Mouse (Mus musculus) hindbrain, embryonic 10.5 days (tissue): ENCODE measurements at regions not wholly inside any gene's neighbourhood (a gene's known extent, or its start where the extent isn't known, plus 50 kb on each side); places are given as distances from the start of the nearest gene placed in this dataset.
"Not testable (repeated sequence)": the region's sequence is repeated elsewhere in the genome, so short reads cannot be mapped to it uniquely, and the experiment has no call there.

Experiments
- DNase-seq: peaks from one replicate; pipeline ENCODE4 v3.0.0-alpha.2; 2017; ENCODE audit warnings: low spot score
- H3K27ac ChIP-seq: fragments of 300-500 bp; sonication (generic); 2 replicates; pipeline ENCODE4 v1.5.1; 2016; ENCODE audit warnings: mild to moderate bottlenecking, moderate library complexity
- H3K27me3 ChIP-seq: fragments of 300-500 bp; sonication (generic); 2 replicates; pipeline ENCODE4 v1.6.1; 2016; ENCODE audit warnings: mild to moderate bottlenecking; ENCODE audit not compliant: poor library complexity, insufficient read depth, severe bottlenecking
- H3K36me3 ChIP-seq: fragments of 300-500 bp; sonication (generic); 2 replicates; pipeline ENCODE4 v1.6.1; 2016; ENCODE audit warnings: mild to moderate bottlenecking, moderate library complexity
- H3K4me1 ChIP-seq: fragments of 300-500 bp; sonication (generic); replicated peaks from 2 replicates; pipeline ENCODE4 v1.6.1; 2016; ENCODE audit warnings: mild to moderate bottlenecking
- H3K4me3 ChIP-seq: fragments of 300-500 bp; sonication (generic); 2 replicates; pipeline ENCODE4 v1.5.1; 2016; ENCODE audit warnings: mild to moderate bottlenecking, moderate library complexity
- H3K9me3 ChIP-seq: fragments of 300-500 bp; sonication (generic); 2 replicates; pipeline ENCODE4 v1.6.1; 2016; ENCODE audit warnings: mild to moderate bottlenecking, moderate library complexity
- WGBS: fragments of 180-500 bp; shearing (Covaris S2); methylation state at CpG from one replicate; pipeline ENCODE4 v1.1.7; 2016; 5-methylcytosine and 5-hydroxymethylcytosine counted together

DNA sequence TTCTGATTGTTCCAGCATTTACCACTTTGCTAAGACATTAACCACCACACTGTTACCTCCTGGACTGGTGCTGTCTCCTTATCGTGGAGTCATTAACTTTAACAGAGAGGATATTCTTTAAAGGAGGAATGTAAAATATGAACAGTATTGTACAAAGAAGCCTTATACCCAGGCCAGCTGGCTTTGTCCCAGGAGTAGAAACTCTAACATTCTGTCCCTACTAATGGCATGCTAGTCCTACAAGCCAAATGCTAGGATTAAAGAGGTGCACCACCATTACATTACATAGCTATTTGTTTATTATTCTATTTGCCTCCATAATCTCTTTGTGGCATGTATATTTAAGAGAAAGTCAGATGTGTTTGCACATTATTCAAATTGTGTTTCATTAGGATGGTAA is 288.8 kb downstream of the Gm28710 start:
- no peak overlapping the region for H3K27ac ChIP-seq
- no peaks in the 10 kb centered on the region for H3K27me3 ChIP-seq
- no peaks in the 10 kb centered on the region for H3K4me1 ChIP-seq
- H3K36me3 ChIP-seq: no peaks in the 10 kb centered on the region
- no peaks in the 10 kb centered on the region for H3K9me3 ChIP-seq
- no peak overlapping the region for H3K4me3 ChIP-seq
- WGBS: 90% methylated on average over 1 of the region's 1 CpGs
- DNase-seq: no peak

DNA sequence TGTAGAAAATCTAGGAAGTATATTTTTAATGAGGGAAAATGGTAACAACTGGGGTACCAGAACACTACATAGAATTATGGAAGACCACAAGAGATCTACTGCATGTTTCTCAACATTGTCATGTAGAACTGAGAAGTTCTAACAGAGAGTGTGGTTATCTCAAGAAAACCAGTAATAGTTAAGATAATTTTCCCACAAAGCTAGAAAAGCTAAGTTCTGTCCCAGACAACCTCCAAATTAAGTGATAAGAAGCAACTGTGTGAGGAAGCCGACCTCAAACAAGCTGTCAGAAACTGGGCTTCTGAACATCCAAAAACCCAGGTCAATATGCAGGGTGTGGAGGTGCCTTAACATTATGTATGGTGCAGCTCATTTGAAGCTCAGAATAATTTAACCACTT is 261.4 kb upstream of the Speer4f2 start:
- H3K27me3 ChIP-seq: no peaks in the 10 kb centered on the region
- H3K4me3 ChIP-seq: no peak overlapping the region
- H3K9me3 ChIP-seq: no peaks in the 10 kb centered on the region
- H3K27ac ChIP-seq: no peak overlapping the region
- H3K4me1 ChIP-seq: no peaks in the 10 kb centered on the region
- no peaks in the 10 kb centered on the region for H3K36me3 ChIP-seq
- DNase-seq: no peak
- WGBS: 87% methylated on average over 1 of the region's 1 CpGs

- no peak for DNase-seq
- WGBS: 56% methylated on average over 2 of the region's 2 CpGs
- no peak overlapping the region for H3K27ac ChIP-seq
- H3K27me3 ChIP-seq: no peaks in the 10 kb centered on the region
- no peaks in the 10 kb centered on the region for H3K36me3 ChIP-seq
- H3K9me3 ChIP-seq: no peaks in the 10 kb centered on the region
- no peaks in the 10 kb centered on the region for H3K4me1 ChIP-seq
- no peak overlapping the region for H3K4me3 ChIP-seq
Observed at GRCm38 (mm10) chr5:17112026-17112425, 261.0 kb upstream of the Speer4f2 start.

DNA sequence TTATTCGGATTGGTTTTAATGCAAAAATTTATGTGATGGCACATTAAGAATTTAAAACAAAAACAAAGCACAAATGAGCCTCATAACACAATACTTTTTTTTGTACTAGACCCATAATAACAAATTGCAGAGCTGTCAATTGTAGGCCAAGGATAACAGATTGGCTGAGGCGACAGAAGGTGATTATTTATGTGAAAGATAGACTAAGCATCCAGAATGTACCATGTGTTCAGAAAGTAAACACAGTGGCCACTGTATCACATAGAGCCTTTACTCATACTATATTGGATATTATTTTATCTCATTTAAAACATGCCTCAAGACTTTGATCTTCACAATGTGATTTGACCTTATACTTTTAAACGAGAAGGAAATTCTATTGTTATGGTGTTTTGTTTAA is 257.9 kb upstream of the Speer4f2 start:
- no peak overlapping the region for H3K27ac ChIP-seq
- H3K9me3 ChIP-seq: no peaks in the 10 kb centered on the region
- no peaks in the 10 kb centered on the region for H3K27me3 ChIP-seq
- no peak for DNase-seq
- H3K4me1 ChIP-seq: no peaks in the 10 kb centered on the region
- WGBS: 86% methylated on average over 3 of the region's 3 CpGs
- no peaks in the 10 kb centered on the region for H3K36me3 ChIP-seq
- H3K4me3 ChIP-seq: no peak overlapping the region

DNA sequence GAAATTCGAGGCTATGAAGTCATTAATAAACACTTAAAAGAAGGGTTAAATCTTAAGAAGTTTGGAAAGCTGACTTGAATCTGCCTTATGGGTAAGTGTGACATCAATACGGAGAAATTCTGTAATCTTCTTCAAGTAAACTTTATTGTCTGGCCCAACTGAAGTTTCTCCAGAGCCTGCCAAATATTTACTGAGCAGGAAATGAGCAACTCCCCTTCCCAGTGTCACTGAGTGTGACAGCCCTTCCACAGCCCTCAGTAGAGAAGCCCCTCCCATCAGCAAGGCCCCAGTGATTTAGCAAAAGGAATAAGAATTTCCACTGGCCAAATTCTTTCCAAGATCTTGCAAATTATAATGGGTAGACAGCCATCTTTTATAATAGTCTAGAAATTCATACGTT is 256.9 kb upstream of the Speer4f2 start:
- 77% methylated on average over 3 of the region's 3 CpGs for WGBS
- Histone ChIP-seq H3K27ac (no peak overlapping the region), H3K27me3 (no peaks in the 10 kb centered on the region), H3K36me3 (no peaks in the 10 kb centered on the region), H3K4me1 (no peaks in the 10 kb centered on the region), H3K9me3 (no peaks in the 10 kb centered on the region), H3K4me3 (no peak overlapping the region)
- DNase-seq: no peak

DNA sequence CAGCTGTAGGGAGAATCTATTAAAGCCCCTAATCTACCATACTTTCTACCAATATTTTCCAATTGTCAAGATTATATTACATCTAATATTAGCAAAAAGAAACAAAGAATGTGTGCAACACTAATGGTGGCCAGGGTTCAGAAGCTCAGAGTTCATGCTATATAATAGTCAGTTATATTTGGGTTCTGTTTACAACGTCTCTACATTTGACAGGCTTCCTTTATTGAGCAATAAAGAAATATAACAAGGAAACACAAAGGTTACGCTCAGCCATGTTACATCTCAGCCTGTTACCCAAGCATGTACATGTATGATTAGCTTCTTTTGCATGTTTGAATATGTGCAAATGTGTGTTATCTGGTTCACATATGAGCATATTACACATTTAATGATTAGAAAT is 247.7 kb upstream of the Speer4f2 start:
- Histone ChIP-seq H3K27ac (no peak overlapping the region), H3K9me3 (no peaks in the 10 kb centered on the region), H3K27me3 (no peaks in the 10 kb centered on the region), H3K36me3 (no peaks in the 10 kb centered on the region), H3K4me1 (no peaks in the 10 kb centered on the region), H3K4me3 (no peak overlapping the region)
- no peak for DNase-seq
- 97% methylated on average over 2 of the region's 2 CpGs for WGBS

GRCm38 (mm10) chr5:17127501-17127900 is 245.5 kb upstream of the Speer4f2 start:
- Histone ChIP-seq H3K27me3 (no peaks in the 10 kb centered on the region), H3K36me3 (no peaks in the 10 kb centered on the region), H3K4me1 (no peaks in the 10 kb centered on the region), H3K9me3 (no peaks in the 10 kb centered on the region), H3K27ac (no peak overlapping the region), H3K4me3 (no peak overlapping the region)
- 67% methylated on average over 4 of the region's 4 CpGs for WGBS
- no peak for DNase-seq

- H3K9me3 ChIP-seq: no peaks in the 10 kb centered on the region
- no peak overlapping the region for H3K4me3 ChIP-seq
- no peaks in the 10 kb centered on the region for H3K27me3 ChIP-seq
- no peak overlapping the region for H3K27ac ChIP-seq
- 47% methylated on average over 5 of the region's 5 CpGs for WGBS
- 0 out of 2 replicates have a peak, but pooled peaks cover 8% of the 10 kb centered on the region for H3K4me1 ChIP-seq
- H3K36me3 ChIP-seq: no peaks in the 10 kb centered on the region
- no peak for DNase-seq
Observed at GRCm38 (mm10) chr5:17135489-17135888, 237.5 kb upstream of the Speer4f2 start.

GRCm38 (mm10) chr5:17141555-17141954 is 231.4 kb upstream of the Speer4f2 start:
- Histone ChIP-seq H3K4me3 (no peak overlapping the region), H3K9me3 (no peaks in the 10 kb centered on the region), H3K27me3 (no peaks in the 10 kb centered on the region), H3K36me3 (no peaks in the 10 kb centered on the region), H3K27ac (no peak overlapping the region), H3K4me1 (no peaks in the 10 kb centered on the region)
- DNase-seq: no peak

DNA sequence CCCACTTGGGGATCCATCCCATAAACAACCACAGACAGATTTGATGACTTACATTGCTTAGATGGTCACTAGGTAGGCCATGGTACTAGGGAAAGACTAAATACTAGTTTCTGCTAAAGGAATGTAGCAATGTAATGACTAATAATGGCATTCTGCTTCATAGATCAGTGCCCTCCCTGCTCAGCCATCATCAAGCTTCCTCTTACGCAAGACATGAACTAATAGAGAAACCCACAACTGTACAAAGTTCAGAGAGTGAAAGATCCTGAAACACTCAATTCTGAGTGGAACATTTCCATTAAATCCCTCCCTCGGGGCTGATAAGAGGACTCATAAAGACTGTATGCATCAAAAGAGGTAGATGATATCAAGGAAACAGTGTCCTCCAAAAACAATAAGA is 198.4 kb upstream of the Speer4f2 start:
- Histone ChIP-seq H3K27ac (no peak overlapping the region), H3K4me3 (no peak overlapping the region), H3K27me3 (no peaks in the 10 kb centered on the region), H3K9me3 (no peaks in the 10 kb centered on the region), H3K4me1 (no peaks in the 10 kb centered on the region), H3K36me3 (no peaks in the 10 kb centered on the region)
- DNase-seq: no peak
- 84% methylated on average over 2 of the region's 2 CpGs for WGBS

DNA sequence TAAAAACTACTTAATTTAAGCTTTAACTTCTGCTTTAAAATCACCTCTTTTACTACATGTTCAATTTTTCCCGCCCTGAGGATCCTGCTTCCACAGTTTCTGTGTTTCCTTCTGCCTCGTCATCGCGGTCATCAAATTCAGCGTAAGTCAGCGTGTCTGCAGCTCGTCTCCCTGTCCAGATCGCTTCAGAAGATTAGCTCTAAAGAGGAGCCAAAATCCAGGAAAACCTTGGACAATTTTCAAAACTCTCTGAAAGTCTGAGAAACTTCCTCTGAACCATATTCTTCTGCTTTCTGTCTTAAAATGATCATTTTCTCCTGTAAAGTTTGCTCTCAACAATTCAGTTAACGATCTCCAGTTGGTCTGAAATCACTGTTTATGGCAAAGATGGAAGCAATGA is 196.2 kb upstream of the Speer4f2 start:
- H3K36me3 ChIP-seq: no peaks in the 10 kb centered on the region
- H3K4me3 ChIP-seq: no peak overlapping the region
- WGBS: 92% methylated on average over 9 of the region's 9 CpGs
- DNase-seq: no peak
- H3K27ac ChIP-seq: no peak overlapping the region
- no peaks in the 10 kb centered on the region for H3K27me3 ChIP-seq
- no peaks in the 10 kb centered on the region for H3K4me1 ChIP-seq
- H3K9me3 ChIP-seq: no peaks in the 10 kb centered on the region

- 80% methylated on average over 4 of the region's 4 CpGs for WGBS
- DNase-seq: no peak
- Histone ChIP-seq H3K4me3 (no peak overlapping the region), H3K4me1 (no peaks in the 10 kb centered on the region), H3K9me3 (no peaks in the 10 kb centered on the region), H3K27ac (no peak overlapping the region), H3K36me3 (no peaks in the 10 kb centered on the region), H3K27me3 (no peaks in the 10 kb centered on the region)
Observed at GRCm38 (mm10) chr5:17208554-17209283, 164.3 kb upstream of the Speer4f2 start.

DNA sequence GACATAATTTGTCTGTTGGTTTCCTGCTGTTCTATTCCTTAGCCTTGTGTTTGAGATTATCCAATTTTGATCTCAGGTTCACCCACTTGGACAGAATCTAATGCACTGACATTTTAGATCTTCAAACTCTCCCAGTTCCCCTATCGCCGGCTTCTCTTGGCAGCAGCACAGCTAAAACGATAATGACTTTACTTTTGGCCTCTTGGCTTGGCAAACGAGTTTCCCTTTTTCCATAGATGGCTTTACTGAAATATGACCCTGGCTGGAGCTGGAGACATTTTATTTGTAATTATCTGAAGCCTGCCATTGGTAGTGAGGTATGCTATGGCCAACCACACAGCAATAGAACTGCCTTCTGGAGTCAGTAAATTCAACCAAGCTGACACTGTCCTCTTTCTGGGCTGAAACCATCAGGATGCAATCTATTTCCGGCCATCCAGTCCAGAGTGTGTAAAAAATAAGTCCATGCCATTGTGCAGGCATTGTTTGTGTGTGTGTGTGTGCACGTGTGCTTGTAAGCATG is 162.2 kb upstream of the Speer4f2 start:
- Histone ChIP-seq H3K9me3 (no peaks in the 10 kb centered on the region), H3K27ac (no peak overlapping the region), H3K4me1 (no peaks in the 10 kb centered on the region), H3K36me3 (no peaks in the 10 kb centered on the region), H3K4me3 (no peak overlapping the region), H3K27me3 (no peaks in the 10 kb centered on the region)
- WGBS: 87% methylated on average over 6 of the region's 6 CpGs
- no peak for DNase-seq

DNA sequence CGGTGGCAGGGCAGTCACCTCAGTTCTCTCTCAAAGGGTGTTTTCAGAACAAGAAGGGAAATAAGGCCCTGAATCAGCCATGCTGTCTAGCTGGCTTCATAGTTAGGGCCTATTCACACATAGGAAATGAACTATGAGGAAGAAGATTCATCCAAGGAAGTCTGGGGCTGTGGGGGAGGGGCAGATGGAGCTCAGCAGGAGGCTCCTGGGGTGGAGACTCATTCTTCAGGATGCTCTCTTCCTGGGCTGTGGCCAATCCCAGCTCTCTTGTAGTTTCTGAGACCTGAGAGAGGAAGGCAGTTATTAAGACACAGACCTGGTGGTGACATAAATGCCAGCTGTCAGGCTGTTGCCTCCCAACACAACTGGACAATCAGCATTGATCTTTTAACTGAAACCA is 149.4 kb upstream of the Speer4f2 start:
- WGBS: 76% methylated on average over 1 of the region's 1 CpGs
- not testable (repeated sequence) for H3K27me3 ChIP-seq, H3K4me1 ChIP-seq, H3K9me3 ChIP-seq, DNase-seq, H3K4me3 ChIP-seq, H3K36me3 ChIP-seq, H3K27ac ChIP-seq
